Mouse (Mus musculus): Measurements from ENCODE around the gene Snapc4.

GRCm38 (mm10) chr2:26380131-26380771 is at the start of gene Snapc4:
- TF ChIP-seq CTCF (conservative IDR thresholded peaks at IDR 0.05; ENCODE audit: insufficient read depth, insufficient read length, low read depth, low read length) (no peak), POLR2A (IDR thresholded peaks at IDR 0.05; ENCODE audit: low read depth, low read length) (peak; percentile 12)
